Mouse (Mus musculus) lung, embryonic 15.5 days (tissue): ENCODE results near the gene Hist1h3f. TPM values are rescaled to one million over a fixed set of nuclear protein-coding genes. Genes with fewer than 3 reads are reported as not detected.
"Not testable (repeated sequence)": the region's sequence is repeated elsewhere in the genome, so short reads cannot be mapped to it uniquely, and the experiment has no call there.

Source experiments
- ATAC-seq: fragments of 200-750 bp; cut with Nextera tagmentation; 2 replicates; pipeline ENCODE4 v1.8.0; 2017; ENCODE audit warnings: moderate number of reproducible peaks, borderline replicate concordance; ENCODE audit not compliant: low FRiP score, low TSS enrichment; ENCODE audit errors: extremely low read depth
- H3K27ac ChIP-seq: fragments of 300-500 bp; sonication (generic); 2 replicates; pipeline ENCODE4 v1.5.1; 2015; ENCODE audit warnings: moderate library complexity, mild to moderate bottlenecking, inconsistent platforms
- H3K27me3 ChIP-seq: fragments of 300-500 bp; sonication (generic); 2 replicates; pipeline ENCODE4 v1.6.1; 2015; ENCODE audit warnings: inconsistent platforms
- H3K36me3 ChIP-seq: fragments of 300-500 bp; sonication (generic); 2 replicates; pipeline ENCODE4 v1.6.1; 2015; ENCODE audit warnings: inconsistent platforms
- H3K4me1 ChIP-seq: fragments of 300-500 bp; sonication (generic); 2 replicates; pipeline ENCODE4 v1.6.1; 2015; ENCODE audit warnings: inconsistent platforms
- H3K4me2 ChIP-seq: fragments of 300-500 bp; sonication (generic); 2 replicates; pipeline ENCODE4 v1.6.1; 2015; ENCODE audit warnings: inconsistent platforms, mild to moderate bottlenecking, moderate library complexity
- H3K4me3 ChIP-seq: fragments of 300-500 bp; sonication (generic); 2 replicates; pipeline ENCODE4 v1.5.1; 2015; ENCODE audit warnings: mild to moderate bottlenecking, inconsistent platforms
- H3K9ac ChIP-seq: fragments of 300-500 bp; sonication (generic); 2 replicates; pipeline ENCODE4 v1.6.1; 2015; ENCODE audit warnings: inconsistent platforms
- H3K9me3 ChIP-seq: fragments of 300-500 bp; sonication (generic); 2 replicates; pipeline ENCODE4 v1.6.1; 2016; ENCODE audit warnings: inconsistent platforms
- WGBS: fragments of 180-500 bp; shearing (Covaris S2); methylation state at CpG from one replicate; pipeline ENCODE4 v1.1.7; 2015; 5-methylcytosine and 5-hydroxymethylcytosine counted together
- polyA plus RNA-seq: library from polyadenylated mRNA; unstranded; fragments of >200 nt; fragmentation: Nextera tagmentation; extraction: Ambion mirVana; gene quantifications from 2 replicates; pipeline ENCODE4 v1.2.1, GENCODE M21; 2015

The Hist1h3f gene
- polyA plus RNA-seq, 1 experiment from 2014 or later, result 0.75 TPM

- peak within 1 kb of the TSS; percentile 93 for H3K27ac ChIP-seq
Observed at GRCm38 (mm10) chr13:23542999-23543607, 749 bp upstream of the Hist1h3f start, which contains the start of gene Hist1h2bh. Gene Hist1h2bh (minus strand): TSS chr13:23543392.

DNA sequence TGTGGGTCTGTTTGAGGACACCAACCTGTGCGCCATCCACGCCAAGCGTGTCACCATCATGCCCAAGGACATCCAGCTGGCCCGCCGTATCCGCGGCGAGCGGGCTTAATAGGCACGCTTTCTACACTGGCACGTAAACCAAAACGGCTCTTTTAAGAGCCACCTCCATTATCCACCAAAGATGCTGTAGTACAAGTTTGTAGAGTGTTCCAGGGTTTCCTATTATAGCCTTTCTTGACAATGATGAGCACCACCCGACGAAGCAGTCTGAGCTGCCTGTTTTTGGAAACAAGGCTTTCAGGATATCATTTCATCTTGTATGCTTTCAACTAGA lies 902 bp downstream of the Hist1h3f start:
- Histone ChIP-seq H3K27ac (peak overlapping the region; percentile 93), H3K4me2 (peak overlapping the region; percentile 67), H3K4me3 (peak overlapping the region; percentile 49), H3K9ac (peak overlapping the region; percentile 49)
- H3K27me3 ChIP-seq, H3K36me3 ChIP-seq, H3K4me1 ChIP-seq, H3K9me3 ChIP-seq: not testable (repeated sequence)
- WGBS, result 2% methylated on average over 11 of the region's 14 CpGs
- peak; percentile 2; the same call in 1 of the 2 replicates for ATAC-seq

More at GRCm38 (mm10) chr13:23542999-23543607, 749 bp upstream of the Hist1h3f start, which contains the start of gene Hist1h2bh:
- H3K4me2 ChIP-seq, result peak within 1 kb of the TSS; percentile 67
- not testable (repeated sequence) for H3K9me3 ChIP-seq, H3K36me3 ChIP-seq, H3K27me3 ChIP-seq, H3K4me1 ChIP-seq
- H3K4me3 ChIP-seq, result peak within 1 kb of the TSS; percentile 49
- WGBS, result under 1% methylated on average over 36 of the region's 42 CpGs
- H3K9ac ChIP-seq, result peak within 1 kb of the TSS; percentile 58
- ATAC-seq, result peak; percentile 96

- no peak for ATAC-seq
- Histone ChIP-seq H3K27ac (0 out of 2 replicates have a peak overlapping the region, but pooled peaks have one; percentile 37), H3K4me2 (no peak overlapping the region), H3K4me3 (no peak overlapping the region), H3K4me1 (peaks cover 6% of the 10 kb centered on the region; the same call in 1 of the 2 replicates), H3K36me3 (no peaks in the 10 kb centered on the region), H3K27me3 (no peaks in the 10 kb centered on the region), H3K9me3 (no peaks in the 10 kb centered on the region), H3K9ac (no peak overlapping the region)
- 53% methylated on average over 5 of the region's 5 CpGs for WGBS
Observed at GRCm38 (mm10) chr13:23546694-23547093, 2.8 kb downstream of the Hist1h3f start.

- peak overlapping the region; percentile 54 for H3K9ac ChIP-seq
- peaks cover 10% of the 10 kb centered on the region for H3K4me1 ChIP-seq
- no peaks in the 10 kb centered on the region for H3K9me3 ChIP-seq
- WGBS, result 10% methylated on average over 3 of the region's 3 CpGs
- peak overlapping the region; percentile 62 for H3K4me2 ChIP-seq
- no peak for ATAC-seq
- no peaks in the 10 kb centered on the region for H3K27me3 ChIP-seq
- H3K4me3 ChIP-seq, result peak overlapping the region; percentile 48
- no peaks in the 10 kb centered on the region for H3K36me3 ChIP-seq
- H3K27ac ChIP-seq, result peak overlapping the region; percentile 93
Observed at GRCm38 (mm10) chr13:23550761-23551145, 6.9 kb downstream of the Hist1h3f start.

- H3K4me1 ChIP-seq, H3K36me3 ChIP-seq, H3K27me3 ChIP-seq, H3K9me3 ChIP-seq: not testable (repeated sequence)
- H3K9ac ChIP-seq, result peak within 1 kb of the TSS; percentile 54
- peak within 1 kb of the TSS; percentile 48 for H3K4me3 ChIP-seq
- ATAC-seq, result peak; percentile 81
- H3K27ac ChIP-seq, result peak within 1 kb of the TSS; percentile 93
- peak within 1 kb of the TSS; percentile 62 for H3K4me2 ChIP-seq
- under 1% methylated on average over 47 of the region's 47 CpGs for WGBS
Observed at GRCm38 (mm10) chr13:23551146-23551834, 7.4 kb downstream of the Hist1h3f start, which contains the start of gene Hist1h4f. Gene Hist1h4f (minus strand): TSS chr13:23551648.

DNA sequence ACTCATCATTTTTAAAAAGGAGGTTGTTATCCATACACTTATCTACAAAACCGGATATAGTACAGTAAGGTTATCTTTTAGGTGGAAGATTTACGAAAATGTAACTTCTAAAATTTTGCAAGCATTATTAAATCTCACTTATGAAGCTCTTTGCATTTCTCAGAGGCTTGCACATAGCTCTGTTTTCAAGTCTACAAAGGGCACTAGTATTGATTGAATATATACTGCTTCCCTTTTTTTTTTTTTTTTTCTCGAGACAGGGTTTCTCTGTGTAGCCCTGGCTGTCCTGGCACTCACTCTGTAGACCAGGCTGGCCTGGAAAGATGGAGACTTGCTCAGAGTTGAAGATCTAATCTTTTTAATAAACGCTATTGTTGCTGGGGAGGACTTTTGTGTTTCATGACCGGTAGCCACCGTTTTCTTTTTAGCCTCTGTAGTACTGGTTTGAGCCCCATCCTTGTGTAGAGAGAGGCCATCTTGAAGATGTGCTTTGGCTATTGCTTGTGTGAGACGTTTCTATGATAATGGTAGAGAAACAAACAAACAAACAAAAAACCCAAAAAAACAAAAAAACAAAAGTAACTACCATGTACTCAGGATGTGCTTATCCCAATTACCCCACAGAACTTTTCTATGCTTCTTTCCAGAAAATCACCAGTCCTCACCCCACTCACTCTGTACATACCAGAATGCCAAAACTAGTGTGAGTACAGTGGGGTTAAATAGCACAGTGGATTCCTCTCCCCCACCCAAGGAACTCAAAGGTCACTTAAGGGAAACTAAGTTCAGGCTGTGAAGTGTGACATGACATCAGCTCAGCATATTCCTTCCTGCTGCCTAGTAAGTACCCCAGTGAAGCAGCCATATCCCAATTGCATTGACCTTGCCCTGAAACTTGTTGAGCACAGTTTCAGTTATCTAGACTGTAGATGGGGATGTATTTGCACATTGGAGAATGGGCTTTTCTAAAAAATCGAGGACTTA lies 8.4 kb downstream of the Hist1h3f start:
- Histone ChIP-seq H3K4me1 (peaks cover 13% of the 10 kb centered on the region), H3K4me2 (peak overlapping the region; percentile 62), H3K27ac (peak overlapping the region; percentile 93), H3K9ac (peak overlapping the region; percentile 19; the same call in 1 of the 2 replicates), H3K9me3 (no peaks in the 10 kb centered on the region), H3K4me3 (peak overlapping the region; percentile 48), H3K27me3 (no peaks in the 10 kb centered on the region), H3K36me3 (no peaks in the 10 kb centered on the region)
- 39% methylated on average over 8 of the region's 8 CpGs for WGBS
- ATAC-seq, result no peak

GRCm38 (mm10) chr13:23552962-23553361 lies 9.1 kb downstream of the Hist1h3f start, which contains the start of gene Hist1h1d:
Gene Hist1h1d (plus strand): TSS chr13:23553262.
- ATAC-seq, result no peak
- H3K9me3 ChIP-seq, result no peaks in the 10 kb centered on the region
- H3K4me3 ChIP-seq, result no peak within 1 kb of the TSS
- peak within 1 kb of the TSS; percentile 99 for H3K27ac ChIP-seq
- H3K36me3 ChIP-seq, result no peaks in the 10 kb centered on the region
- H3K9ac ChIP-seq, result 0 out of 2 replicates have a peak within 1 kb of the TSS, but pooled peaks have one; percentile 19
- H3K4me2 ChIP-seq, result peak within 1 kb of the TSS; percentile 87
- H3K27me3 ChIP-seq, result no peaks in the 10 kb centered on the region
- peaks cover 13% of the 10 kb centered on the region for H3K4me1 ChIP-seq

DNA sequence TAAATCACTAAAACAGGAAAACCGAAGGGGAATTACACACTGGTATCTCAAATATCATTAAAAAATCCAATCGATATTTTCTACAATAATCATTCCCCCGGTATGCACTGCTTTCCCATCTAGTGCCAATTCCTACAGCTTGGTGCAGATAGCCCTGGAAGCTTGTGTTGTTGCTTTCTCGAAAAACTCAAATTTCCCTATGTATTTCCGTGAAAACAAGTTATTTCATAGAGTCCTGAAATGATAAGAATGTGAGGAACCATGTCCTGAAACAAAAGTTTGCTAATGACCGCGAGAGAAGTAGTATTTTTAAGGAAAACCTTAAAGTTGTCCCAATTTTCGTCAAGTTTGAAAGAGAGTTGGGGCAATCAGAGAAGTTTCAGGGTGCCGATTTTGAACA lies 10.5 kb downstream of the Hist1h3f start:
- peak overlapping the region; percentile 92; the same call in 1 of the 2 replicates for H3K9ac ChIP-seq
- peak overlapping the region; percentile 87 for H3K4me2 ChIP-seq
- H3K36me3 ChIP-seq, result no peaks in the 10 kb centered on the region
- peak overlapping the region; percentile 62 for H3K4me3 ChIP-seq
- peaks cover 13% of the 10 kb centered on the region for H3K4me1 ChIP-seq
- no peak for ATAC-seq
- H3K9me3 ChIP-seq, result no peaks in the 10 kb centered on the region
- peak overlapping the region; percentile 99 for H3K27ac ChIP-seq
- 15% methylated on average over 9 of the region's 9 CpGs for WGBS
- no peaks in the 10 kb centered on the region for H3K27me3 ChIP-seq

DNA sequence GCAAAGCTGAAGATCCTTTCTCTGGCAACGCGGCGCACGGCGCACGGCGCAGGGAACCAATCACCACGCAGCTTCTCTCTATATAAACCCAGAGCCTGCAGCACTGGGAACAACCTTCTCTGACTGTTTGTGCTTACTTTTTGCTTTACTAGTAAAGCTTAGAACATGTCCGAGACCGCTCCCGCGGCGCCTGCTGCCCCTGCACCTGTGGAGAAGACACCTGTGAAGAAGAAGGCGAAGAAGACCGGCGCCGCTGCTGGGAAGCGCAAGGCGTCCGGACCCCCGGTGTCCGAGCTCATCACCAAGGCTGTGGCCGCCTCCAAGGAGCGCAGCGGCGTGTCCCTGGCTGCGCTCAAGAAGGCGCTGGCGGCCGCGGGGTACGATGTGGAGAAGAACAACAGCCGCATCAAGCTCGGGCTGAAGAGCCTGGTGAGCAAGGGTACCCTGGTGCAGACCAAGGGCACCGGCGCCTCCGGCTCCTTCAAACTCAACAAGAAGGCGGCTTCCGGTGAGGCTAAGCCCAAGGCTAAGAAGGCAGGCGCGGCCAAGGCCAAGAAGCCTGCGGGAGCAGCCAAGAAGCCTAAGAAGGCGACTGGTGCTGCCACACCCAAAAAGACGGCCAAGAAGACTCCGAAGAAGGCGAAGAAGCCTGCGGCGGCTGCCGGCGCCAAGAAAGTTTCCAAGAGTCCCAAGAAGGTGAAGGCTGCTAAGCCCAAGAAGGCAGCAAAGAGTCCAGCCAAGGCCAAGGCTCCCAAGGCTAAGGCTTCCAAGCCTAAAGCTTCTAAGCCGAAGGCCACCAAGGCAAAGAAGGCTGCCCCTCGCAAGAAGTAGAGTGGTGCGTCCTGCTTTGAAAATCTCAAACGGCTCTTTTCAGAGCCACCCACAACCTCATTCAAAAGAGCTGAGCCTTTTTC lies 11.3 kb downstream of the Hist1h3f start:
- peak; percentile 90 for ATAC-seq
- H3K9ac ChIP-seq, result peak overlapping the region; percentile 92
- H3K9me3 ChIP-seq, result no peaks in the 10 kb centered on the region
- H3K4me1 ChIP-seq, result peaks cover 13% of the 10 kb centered on the region
- H3K27me3 ChIP-seq, result no peaks in the 10 kb centered on the region
- H3K27ac ChIP-seq, result peak overlapping the region; percentile 99
- under 1% methylated on average over 54 of the region's 54 CpGs for WGBS
- peak overlapping the region; percentile 62 for H3K4me3 ChIP-seq
- H3K36me3 ChIP-seq, result no peaks in the 10 kb centered on the region
- H3K4me2 ChIP-seq, result peak overlapping the region; percentile 87

- peak overlapping the region; percentile 62 for H3K4me3 ChIP-seq
- peaks cover 13% of the 10 kb centered on the region for H3K4me1 ChIP-seq
- no peaks in the 10 kb centered on the region for H3K36me3 ChIP-seq
- peak; percentile 82 for ATAC-seq
- H3K9me3 ChIP-seq, result no peaks in the 10 kb centered on the region
- H3K4me2 ChIP-seq, result peak overlapping the region; percentile 87
- peak overlapping the region; percentile 99 for H3K27ac ChIP-seq
- H3K9ac ChIP-seq, result peak overlapping the region; percentile 92
- no peaks in the 10 kb centered on the region for H3K27me3 ChIP-seq
- under 1% methylated on average over 18 of the region's 18 CpGs for WGBS
Observed at GRCm38 (mm10) chr13:23555839-23556416, 12.1 kb downstream of the Hist1h3f start.
